Mouse (Mus musculus): ENCODE results near the gene Entpd7. TPM values are rescaled to one million over a fixed set of nuclear protein-coding genes. Genes with fewer than 3 reads are reported as not detected.
A peak's percentile ranks its signal among the peaks of the same experiment; 100 is the strongest.

Gene Entpd7
- polyA plus RNA-seq, 1 experiment = 11.7 TPM

- Histone ChIP-seq H3K4me1 (ENCODE audit: control insufficient read depth, insufficient read depth, low read length) (no peaks in the 10 kb centered on the region), H3K27me3 (ENCODE audit: control insufficient read depth, insufficient read depth, low read length) (no peaks in the 10 kb centered on the region), H3K27ac (ENCODE audit: insufficient read depth, low read length) (no peak overlapping the region), H3K4me3 (replicated peaks; ENCODE audit: insufficient read depth, low read depth, low read length) (no peak overlapping the region)
- peak; percentile 46 to 53 for DNase-seq
- WGBS = 39% methylated on average over 11 of the region's 11 CpGs
- TF ChIP-seq CTCF (IDR thresholded peaks at IDR 0.05; ENCODE audit: borderline replicate concordance, insufficient read depth, low read depth, low read length) (peak; percentile 82), POLR2A (IDR thresholded peaks at IDR 0.05; ENCODE audit: borderline replicate concordance, insufficient read depth, low read length) (no peak)
Measured at GRCm38 (mm10) chr19:43655735-43656492, 33.6 kb upstream of the Entpd7 start.

GRCm38 (mm10) chr19:43659632-43660031, 29.8 kb upstream of the Entpd7 start:
- no peak overlapping the region for H3K4me3 ChIP-seq (replicated peaks; ENCODE audit: insufficient read depth, low read depth, low read length)
- TF ChIP-seq CTCF (IDR thresholded peaks at IDR 0.05; ENCODE audit: borderline replicate concordance, insufficient read depth, low read depth, low read length) (no peak), POLR2A (IDR thresholded peaks at IDR 0.05; ENCODE audit: borderline replicate concordance, insufficient read depth, low read length) (no peak)

GRCm38 (mm10) chr19:43660774-43661173, 28.7 kb upstream of the Entpd7 start:
- Histone ChIP-seq H3K27ac (ENCODE audit: insufficient read depth, low read length) (no peak overlapping the region), H3K27me3 (ENCODE audit: control insufficient read depth, insufficient read depth, low read length) (no peaks in the 10 kb centered on the region), H3K4me3 (replicated peaks; ENCODE audit: insufficient read depth, low read depth, low read length) (no peak overlapping the region), H3K4me1 (ENCODE audit: control insufficient read depth, insufficient read depth, low read length) (no peaks in the 10 kb centered on the region)
- WGBS = 89% methylated on average over 9 of the region's 9 CpGs
- no peak for TF ChIP-seq POLR2A (IDR thresholded peaks at IDR 0.05; ENCODE audit: borderline replicate concordance, insufficient read depth, low read length)
- TF ChIP-seq CTCF (IDR thresholded peaks at IDR 0.05; ENCODE audit: borderline replicate concordance, insufficient read depth, low read depth, low read length) = no peak
- DNase-seq = no peak

More at GRCm38 (mm10) chr19:43659632-43660031, 29.8 kb upstream of the Entpd7 start:
- no peak for DNase-seq
- Histone ChIP-seq H3K27me3 (ENCODE audit: control insufficient read depth, insufficient read depth, low read length) (no peaks in the 10 kb centered on the region), H3K27ac (ENCODE audit: insufficient read depth, low read length) (no peak overlapping the region), H3K4me1 (ENCODE audit: control insufficient read depth, insufficient read depth, low read length) (no peaks in the 10 kb centered on the region)
- 84% methylated on average over 6 of the region's 6 CpGs for WGBS

DNA sequence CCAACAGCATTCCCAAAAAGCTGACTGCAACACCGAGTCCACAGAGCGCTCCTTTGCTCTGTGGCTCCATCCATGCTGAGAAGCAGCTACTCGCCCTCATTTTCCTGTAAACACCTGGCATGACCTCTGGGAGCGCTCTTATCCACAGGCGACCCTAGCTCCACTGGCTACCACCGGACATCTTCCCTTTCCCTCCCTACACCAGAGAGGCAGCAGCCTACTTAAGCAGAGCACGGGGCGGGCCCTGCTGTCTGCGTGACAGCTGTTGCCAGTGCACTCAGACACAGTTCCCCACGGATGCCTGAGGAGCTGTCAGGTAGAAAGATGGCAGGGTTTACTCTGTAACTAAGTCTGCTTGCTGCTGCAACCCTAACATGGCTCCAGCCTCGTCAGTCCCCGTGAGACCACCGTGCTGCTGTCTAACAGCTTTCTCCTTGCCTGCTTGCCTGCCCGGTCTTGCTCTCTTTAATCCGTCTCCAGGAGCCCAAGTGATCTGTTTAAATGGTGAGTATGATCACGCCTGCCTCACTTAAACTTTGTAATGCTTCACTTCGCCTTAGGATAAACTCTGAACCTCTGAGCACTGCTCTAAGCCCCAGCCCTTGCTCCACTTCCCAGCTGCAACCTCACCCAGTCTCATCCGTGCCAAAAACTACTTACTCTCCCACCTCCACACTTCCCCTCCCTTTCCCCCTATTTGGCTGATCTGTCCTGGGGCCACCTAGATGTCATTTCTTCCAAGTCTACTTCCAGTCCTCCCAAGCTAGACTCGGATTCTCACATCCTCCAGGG, 27.1 kb upstream of the Entpd7 start:
- no peak for DNase-seq

GRCm38 (mm10) chr19:43663471-43663870, 26.0 kb upstream of the Entpd7 start:
- TF ChIP-seq POLR2A (IDR thresholded peaks at IDR 0.05; ENCODE audit: borderline replicate concordance, insufficient read depth, low read length) (no peak), CTCF (IDR thresholded peaks at IDR 0.05; ENCODE audit: borderline replicate concordance, insufficient read depth, low read depth, low read length) (no peak)
- Histone ChIP-seq H3K27me3 (ENCODE audit: control insufficient read depth, insufficient read depth, low read length) (no peaks in the 10 kb centered on the region), H3K27ac (ENCODE audit: insufficient read depth, low read length) (no peak overlapping the region), H3K4me3 (replicated peaks; ENCODE audit: insufficient read depth, low read depth, low read length) (no peak overlapping the region), H3K4me1 (ENCODE audit: control insufficient read depth, insufficient read depth, low read length) (no peaks in the 10 kb centered on the region)
- DNase-seq = no peak
- 63% methylated on average over 8 of the region's 8 CpGs for WGBS

More for the DNA sequence above, 27.1 kb upstream of the Entpd7 start:
- H3K27ac ChIP-seq (ENCODE audit: insufficient read depth, low read length) = no peak overlapping the region
- TF ChIP-seq POLR2A (IDR thresholded peaks at IDR 0.05; ENCODE audit: borderline replicate concordance, insufficient read depth, low read length) (no peak), CTCF (IDR thresholded peaks at IDR 0.05; ENCODE audit: borderline replicate concordance, insufficient read depth, low read depth, low read length) (peak; percentile 35; the same call in 1 of the 2 replicates)
- H3K4me1 ChIP-seq (ENCODE audit: control insufficient read depth, insufficient read depth, low read length) = no peaks in the 10 kb centered on the region
- no peaks in the 10 kb centered on the region for H3K27me3 ChIP-seq (ENCODE audit: control insufficient read depth, insufficient read depth, low read length)
- 40% methylated on average over 19 of the region's 19 CpGs for WGBS
- H3K4me3 ChIP-seq (replicated peaks; ENCODE audit: insufficient read depth, low read depth, low read length) = no peak overlapping the region

DNA sequence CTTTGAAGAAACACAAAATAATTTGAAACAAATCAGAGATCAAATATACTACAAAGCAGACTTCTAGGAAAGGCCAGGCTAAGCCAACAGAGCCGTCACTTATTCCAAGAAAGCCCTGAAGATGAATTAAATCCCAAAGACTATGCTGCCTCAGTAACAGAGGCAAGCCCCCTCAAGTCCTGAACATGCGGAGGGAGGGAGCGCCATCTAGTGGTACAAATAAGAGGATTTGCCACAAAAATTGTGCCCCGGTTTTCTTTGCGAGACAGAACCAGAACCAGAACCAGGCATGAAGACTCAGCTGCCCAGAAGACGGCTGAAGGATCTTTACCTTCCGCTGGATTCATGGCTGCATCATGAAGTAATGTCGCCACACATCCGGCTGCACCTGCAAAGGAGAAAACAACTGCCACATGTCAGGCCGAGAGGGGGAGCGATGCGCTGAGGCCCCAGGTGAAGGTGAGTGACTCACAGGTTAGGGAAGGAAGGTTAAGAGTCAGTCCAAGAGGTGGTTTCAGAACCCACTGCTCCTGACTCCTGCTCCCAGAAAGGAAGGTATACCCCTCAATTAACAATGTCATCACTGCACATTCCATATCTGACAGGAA, 23.9 kb upstream of the Entpd7 start:
- no peak overlapping the region for H3K27ac ChIP-seq (ENCODE audit: insufficient read depth, low read length)
- peak in 1 of 2 experiments; percentile 44 for DNase-seq
- WGBS = 53% methylated on average over 12 of the region's 12 CpGs

GRCm38 (mm10) chr19:43666661-43667429, 22.6 kb upstream of the Entpd7 start:
- Histone ChIP-seq H3K27me3 (ENCODE audit: control insufficient read depth, insufficient read depth, low read length) (no peaks in the 10 kb centered on the region), H3K4me3 (replicated peaks; ENCODE audit: insufficient read depth, low read depth, low read length) (no peak overlapping the region), H3K4me1 (ENCODE audit: control insufficient read depth, insufficient read depth, low read length) (peaks cover 4% of the 10 kb centered on the region), H3K27ac (ENCODE audit: insufficient read depth, low read length) (no peak overlapping the region)
- 82% methylated on average over 22 of the region's 22 CpGs for WGBS
- DNase-seq = no peak
- TF ChIP-seq CTCF (IDR thresholded peaks at IDR 0.05; ENCODE audit: borderline replicate concordance, insufficient read depth, low read depth, low read length) (no peak), POLR2A (IDR thresholded peaks at IDR 0.05; ENCODE audit: borderline replicate concordance, insufficient read depth, low read length) (no peak)

More for the DNA sequence above, 23.9 kb upstream of the Entpd7 start:
- no peak overlapping the region for H3K4me3 ChIP-seq (replicated peaks; ENCODE audit: insufficient read depth, low read depth, low read length)
- H3K27me3 ChIP-seq (ENCODE audit: control insufficient read depth, insufficient read depth, low read length) = no peaks in the 10 kb centered on the region
- no peaks in the 10 kb centered on the region; the same call in 1 of the 2 replicates for H3K4me1 ChIP-seq (ENCODE audit: control insufficient read depth, insufficient read depth, low read length)
- TF ChIP-seq CTCF (IDR thresholded peaks at IDR 0.05; ENCODE audit: borderline replicate concordance, insufficient read depth, low read depth, low read length) = peak; percentile 72
- no peak for TF ChIP-seq POLR2A (IDR thresholded peaks at IDR 0.05; ENCODE audit: borderline replicate concordance, insufficient read depth, low read length)
